Mouse (Mus musculus): Measurements from ENCODE around the gene Slc35g3. TPM values are rescaled to one million over a fixed set of nuclear protein-coding genes. Genes with fewer than 3 reads are reported as not detected.

The Slc35g3 gene
- polyA plus RNA-seq, 1 experiment from 2014 or later: 0.09 TPM

DNA sequence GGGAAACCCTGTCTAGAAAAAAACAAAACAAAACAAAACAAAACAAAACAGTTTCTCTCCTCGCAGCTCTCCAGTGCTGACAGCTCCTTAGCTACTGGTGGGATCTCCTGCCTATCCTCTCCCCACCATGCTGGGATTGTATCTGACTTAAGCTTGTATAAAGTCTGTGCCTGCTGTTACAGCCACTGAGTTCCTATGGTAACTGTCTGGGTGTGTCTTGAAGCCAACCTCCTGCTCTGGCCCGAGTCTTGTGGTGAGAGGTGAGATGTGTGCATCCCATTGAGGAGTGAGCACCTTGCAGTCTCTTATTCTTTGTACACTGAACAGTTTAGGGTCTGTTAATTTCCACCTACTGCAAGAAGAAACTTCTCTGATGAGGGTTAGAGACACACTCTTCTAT, 38.7 kb downstream of the Slc35g3 start:
- DNase-seq (ENCODE audit: low spot score): no peak
- peaks cover 2% of the 10 kb centered on the region; the same call in 1 of the 2 replicates for H3K4me1 ChIP-seq (ENCODE audit: control insufficient read depth, insufficient read depth, low read length)
- 53% methylated on average over 2 of the region's 2 CpGs for WGBS
- no peak overlapping the region for H3K27ac ChIP-seq (replicated peaks; ENCODE audit: low read depth, low read length)
- H3K9me3 ChIP-seq (ENCODE audit: control insufficient read depth, low read length): no peaks in the 10 kb centered on the region
- ATAC-seq (ENCODE audit: insufficient number of reproducible peaks, low FRiP score, low TSS enrichment, low read depth): no peak
- no peaks in the 10 kb centered on the region for H3K36me3 ChIP-seq (ENCODE audit: control insufficient read depth, insufficient read depth, low read length)
- no peak overlapping the region for H3K9ac ChIP-seq (ENCODE audit: low read length)
- no peaks in the 10 kb centered on the region for H3K27me3 ChIP-seq (ENCODE audit: control insufficient read depth, insufficient read depth, low read length)
- H3K4me3 ChIP-seq (ENCODE audit: low read depth, low read length): no peak overlapping the region
- H3K4me2 ChIP-seq (ENCODE audit: low read depth, severe bottlenecking): no peak overlapping the region

DNA sequence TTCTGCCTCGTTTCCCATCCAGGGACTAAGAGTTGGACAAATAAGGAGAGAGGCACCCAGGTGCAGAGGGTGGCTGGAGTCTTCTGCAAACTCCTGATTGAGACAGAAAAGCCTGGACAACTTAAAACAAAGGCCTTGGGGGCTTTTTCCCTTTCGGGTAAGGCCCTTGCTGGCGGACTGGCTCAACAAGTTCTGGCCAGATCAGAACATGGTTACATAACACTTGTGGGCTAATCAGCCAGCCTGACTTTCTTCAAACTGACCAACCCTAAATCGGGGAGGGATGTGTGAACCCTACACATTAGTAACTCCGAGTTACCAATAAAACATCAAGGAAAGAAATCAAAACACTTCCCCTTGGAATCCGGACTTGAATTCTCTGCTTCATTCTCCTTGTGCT, 40.9 kb downstream of the Slc35g3 start:
- DNase-seq (ENCODE audit: low spot score) (no peak), ATAC-seq (ENCODE audit: insufficient number of reproducible peaks, low FRiP score, low TSS enrichment, low read depth) (no peak)
- Histone ChIP-seq H3K27ac (replicated peaks; ENCODE audit: low read depth, low read length) (no peak overlapping the region), H3K4me1 (ENCODE audit: control insufficient read depth, insufficient read depth, low read length) (peaks cover 5% of the 10 kb centered on the region; the same call in 1 of the 2 replicates), H3K9ac (ENCODE audit: low read length) (no peak overlapping the region), H3K9me3 (ENCODE audit: control insufficient read depth, low read length) (no peaks in the 10 kb centered on the region), H3K27me3 (ENCODE audit: control insufficient read depth, insufficient read depth, low read length) (no peaks in the 10 kb centered on the region), H3K4me2 (ENCODE audit: low read depth, severe bottlenecking) (no peak overlapping the region), H3K4me3 (ENCODE audit: low read depth, low read length) (no peak overlapping the region), H3K36me3 (ENCODE audit: control insufficient read depth, insufficient read depth, low read length) (no peaks in the 10 kb centered on the region)
- WGBS: 74% methylated on average over 6 of the region's 6 CpGs

DNA sequence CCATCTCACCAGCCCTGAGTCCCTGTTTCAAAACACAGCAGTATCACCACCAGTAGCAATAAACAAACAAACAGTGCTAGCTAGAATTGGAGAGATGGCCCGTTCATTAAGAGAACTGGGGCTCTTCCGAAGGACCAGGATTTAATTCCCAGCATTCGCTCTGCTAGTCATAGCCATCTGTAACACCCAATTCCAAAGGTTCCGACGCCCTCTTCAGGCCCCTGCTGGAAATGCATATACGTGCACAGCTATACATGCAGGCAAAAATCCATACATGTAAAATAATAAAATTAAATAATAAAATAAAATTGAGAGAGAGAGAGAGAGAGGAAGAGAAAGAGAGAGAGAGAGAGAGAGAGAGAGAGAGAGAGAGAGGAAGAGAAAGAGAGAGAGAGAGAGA, 42.3 kb downstream of the Slc35g3 start:
- Histone ChIP-seq H3K36me3 (ENCODE audit: control insufficient read depth, insufficient read depth, low read length) (no peaks in the 10 kb centered on the region), H3K4me3 (ENCODE audit: low read depth, low read length) (no peak overlapping the region), H3K4me1 (ENCODE audit: control insufficient read depth, insufficient read depth, low read length) (peaks cover 8% of the 10 kb centered on the region; the same call in 1 of the 2 replicates), H3K27ac (replicated peaks; ENCODE audit: low read depth, low read length) (no peak overlapping the region), H3K27me3 (ENCODE audit: control insufficient read depth, insufficient read depth, low read length) (no peaks in the 10 kb centered on the region), H3K4me2 (ENCODE audit: low read depth, severe bottlenecking) (no peak overlapping the region), H3K9ac (ENCODE audit: low read length) (no peak overlapping the region), H3K9me3 (ENCODE audit: control insufficient read depth, low read length) (no peaks in the 10 kb centered on the region)
- 74% methylated on average over 6 of the region's 6 CpGs for WGBS
- no peak for ATAC-seq (ENCODE audit: insufficient number of reproducible peaks, low FRiP score, low TSS enrichment, low read depth)
- no peak for DNase-seq (ENCODE audit: low spot score)

- no peak for ATAC-seq (ENCODE audit: insufficient number of reproducible peaks, low FRiP score, low TSS enrichment, low read depth)
Observed at GRCm38 (mm10) chr11:69718661-69719060, 43.1 kb downstream of the Slc35g3 start.

DNA sequence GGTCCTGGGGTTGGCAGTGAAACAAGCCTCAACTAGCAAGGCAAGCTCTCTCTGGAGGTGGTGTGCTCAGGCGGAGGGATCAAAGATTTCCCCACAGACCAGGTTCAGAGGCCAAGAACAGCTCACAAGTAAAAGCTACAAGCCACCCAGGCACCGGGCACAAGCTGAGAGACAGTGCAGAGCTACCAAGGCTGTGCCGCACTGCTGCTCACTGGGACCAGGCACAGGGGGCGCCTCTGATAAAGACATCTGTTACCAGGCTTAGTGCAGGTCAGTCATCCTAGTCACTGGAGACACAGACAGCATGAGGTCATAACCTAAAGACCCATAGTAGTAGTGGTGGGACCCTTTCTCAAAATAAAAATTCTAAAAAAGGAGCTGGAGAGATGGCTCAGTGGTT, 44.8 kb downstream of the Slc35g3 start:
- Histone ChIP-seq H3K4me1 (ENCODE audit: control insufficient read depth, insufficient read depth, low read length) (peaks cover 8% of the 10 kb centered on the region; the same call in 1 of the 2 replicates), H3K4me2 (ENCODE audit: low read depth, severe bottlenecking) (no peak overlapping the region), H3K27me3 (ENCODE audit: control insufficient read depth, insufficient read depth, low read length) (no peaks in the 10 kb centered on the region), H3K9me3 (ENCODE audit: control insufficient read depth, low read length) (no peaks in the 10 kb centered on the region), H3K36me3 (ENCODE audit: control insufficient read depth, insufficient read depth, low read length) (no peaks in the 10 kb centered on the region), H3K4me3 (ENCODE audit: low read depth, low read length) (no peak overlapping the region), H3K27ac (replicated peaks; ENCODE audit: low read depth, low read length) (no peak overlapping the region), H3K9ac (ENCODE audit: low read length) (no peak overlapping the region)
- no peak for ATAC-seq (ENCODE audit: insufficient number of reproducible peaks, low FRiP score, low TSS enrichment, low read depth)
- no peak for DNase-seq (ENCODE audit: low spot score)
- WGBS: 53% methylated on average over 4 of the region's 4 CpGs

More at GRCm38 (mm10) chr11:69718661-69719060, 43.1 kb downstream of the Slc35g3 start:
- peaks cover 8% of the 10 kb centered on the region; the same call in 1 of the 2 replicates for H3K4me1 ChIP-seq (ENCODE audit: control insufficient read depth, insufficient read depth, low read length)
- 26% methylated on average over 15 of the region's 15 CpGs for WGBS
- peak; percentile 45 for DNase-seq (ENCODE audit: low spot score)
- no peak overlapping the region for H3K27ac ChIP-seq (replicated peaks; ENCODE audit: low read depth, low read length)
- H3K27me3 ChIP-seq (ENCODE audit: control insufficient read depth, insufficient read depth, low read length): no peaks in the 10 kb centered on the region
- no peak overlapping the region for H3K4me3 ChIP-seq (ENCODE audit: low read depth, low read length)
- H3K9ac ChIP-seq (ENCODE audit: low read length): no peak overlapping the region
- H3K4me2 ChIP-seq (ENCODE audit: low read depth, severe bottlenecking): no peak overlapping the region
- no peaks in the 10 kb centered on the region for H3K36me3 ChIP-seq (ENCODE audit: control insufficient read depth, insufficient read depth, low read length)
- H3K9me3 ChIP-seq (ENCODE audit: control insufficient read depth, low read length): no peaks in the 10 kb centered on the region

DNA sequence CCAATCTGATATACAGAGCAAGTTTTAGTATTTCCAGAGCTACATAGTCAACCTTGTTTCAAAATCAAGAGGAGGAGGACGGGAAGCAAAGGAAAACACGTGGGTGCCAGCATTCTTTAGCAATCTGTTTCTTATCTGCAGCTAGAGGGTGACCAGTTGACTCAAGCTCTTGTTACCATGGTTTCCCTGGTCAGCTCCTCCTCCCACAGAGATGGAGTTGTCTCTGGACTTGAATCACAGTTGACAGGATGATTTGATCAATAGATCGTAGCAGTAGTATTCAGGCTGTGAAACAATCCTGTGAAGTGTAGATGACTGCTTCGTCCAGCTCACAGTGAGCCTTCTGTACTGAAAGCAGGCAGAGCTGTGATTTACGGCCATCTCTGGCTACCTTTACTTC, 45.8 kb downstream of the Slc35g3 start:
- no peak overlapping the region for H3K4me2 ChIP-seq (ENCODE audit: low read depth, severe bottlenecking)
- DNase-seq (ENCODE audit: low spot score): peak; percentile 54
- no peak overlapping the region for H3K9ac ChIP-seq (ENCODE audit: low read length)
- H3K9me3 ChIP-seq (ENCODE audit: control insufficient read depth, low read length): no peaks in the 10 kb centered on the region
- 12% methylated on average over 5 of the region's 5 CpGs for WGBS
- H3K27me3 ChIP-seq (ENCODE audit: control insufficient read depth, insufficient read depth, low read length): no peaks in the 10 kb centered on the region
- no peaks in the 10 kb centered on the region for H3K36me3 ChIP-seq (ENCODE audit: control insufficient read depth, insufficient read depth, low read length)
- peaks cover 8% of the 10 kb centered on the region; the same call in 1 of the 2 replicates for H3K4me1 ChIP-seq (ENCODE audit: control insufficient read depth, insufficient read depth, low read length)
- ATAC-seq (ENCODE audit: insufficient number of reproducible peaks, low FRiP score, low TSS enrichment, low read depth): no peak
- peak overlapping the region; percentile 62; the same call in 1 of the 2 replicates for H3K27ac ChIP-seq (replicated peaks; ENCODE audit: low read depth, low read length)
- no peak overlapping the region for H3K4me3 ChIP-seq (ENCODE audit: low read depth, low read length)

DNA sequence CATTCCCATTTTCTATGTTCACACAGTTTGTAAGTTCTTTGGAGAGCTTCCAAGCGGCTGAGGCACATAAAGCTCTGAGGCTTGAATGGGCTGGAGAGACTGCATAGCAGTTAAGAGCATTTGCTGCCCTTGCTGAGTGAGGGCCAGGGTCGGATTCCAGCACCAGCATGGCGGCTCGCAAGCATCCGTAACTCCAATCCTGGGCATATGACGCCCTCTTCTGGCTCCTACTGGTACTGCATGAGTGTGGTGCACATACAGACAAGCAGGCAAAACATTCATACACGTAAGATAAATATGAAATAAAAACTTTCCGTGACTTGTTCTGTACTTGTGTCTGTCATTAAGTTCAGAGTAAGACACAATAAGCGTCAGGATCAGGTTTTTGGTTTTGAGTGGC, 46.3 kb downstream of the Slc35g3 start:
- H3K9ac ChIP-seq (ENCODE audit: low read length): no peak overlapping the region
- no peak for ATAC-seq (ENCODE audit: insufficient number of reproducible peaks, low FRiP score, low TSS enrichment, low read depth)
- no peaks in the 10 kb centered on the region for H3K27me3 ChIP-seq (ENCODE audit: control insufficient read depth, insufficient read depth, low read length)
- H3K27ac ChIP-seq (replicated peaks; ENCODE audit: low read depth, low read length): peak overlapping the region; percentile 62; the same call in 1 of the 2 replicates
- WGBS: 55% methylated on average over 9 of the region's 9 CpGs
- no peak overlapping the region for H3K4me3 ChIP-seq (ENCODE audit: low read depth, low read length)
- no peaks in the 10 kb centered on the region for H3K36me3 ChIP-seq (ENCODE audit: control insufficient read depth, insufficient read depth, low read length)
- peaks cover 8% of the 10 kb centered on the region; the same call in 1 of the 2 replicates for H3K4me1 ChIP-seq (ENCODE audit: control insufficient read depth, insufficient read depth, low read length)
- DNase-seq (ENCODE audit: low spot score): peak; percentile 75
- no peak overlapping the region for H3K4me2 ChIP-seq (ENCODE audit: low read depth, severe bottlenecking)
- no peaks in the 10 kb centered on the region for H3K9me3 ChIP-seq (ENCODE audit: control insufficient read depth, low read length)

DNA sequence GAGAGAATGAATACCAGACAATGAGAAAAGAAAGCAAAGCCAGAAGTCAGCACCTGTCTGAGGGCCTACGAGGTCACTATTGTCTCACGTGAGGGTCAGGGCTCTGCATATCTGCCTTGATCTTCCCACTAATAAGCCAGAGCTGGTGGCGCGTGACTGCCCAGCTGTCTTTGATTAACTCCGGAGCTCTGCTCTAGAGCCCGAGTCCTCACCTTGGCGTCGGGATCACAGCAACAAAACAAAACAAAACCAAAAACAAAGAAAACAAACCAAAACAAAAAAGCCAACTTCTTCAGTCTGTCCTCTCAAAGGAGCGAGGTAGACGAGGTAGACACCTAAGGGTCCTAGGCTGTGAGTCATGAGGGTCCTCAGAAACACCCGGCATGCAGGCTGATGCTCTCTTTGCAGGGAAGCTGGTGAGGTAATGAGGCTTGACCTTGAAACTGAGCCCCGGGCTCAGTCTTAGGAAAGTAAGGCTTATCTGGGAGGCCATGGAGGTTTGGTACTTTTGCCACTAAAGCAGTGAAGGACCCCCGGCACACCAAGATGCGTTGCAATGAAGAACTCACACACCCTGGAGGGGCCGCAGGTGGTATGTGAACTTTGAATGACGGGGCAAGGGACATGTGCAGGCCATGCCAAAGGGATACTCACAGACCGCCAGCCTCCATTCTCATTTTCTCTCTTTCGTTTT, 47.0 kb downstream of the Slc35g3 start:
- Histone ChIP-seq H3K27ac (replicated peaks; ENCODE audit: low read depth, low read length) (peak overlapping the region; percentile 66), H3K4me2 (ENCODE audit: low read depth, severe bottlenecking) (no peak overlapping the region), H3K4me3 (ENCODE audit: low read depth, low read length) (no peak overlapping the region), H3K9ac (ENCODE audit: low read length) (no peak overlapping the region), H3K4me1 (ENCODE audit: control insufficient read depth, insufficient read depth, low read length) (peaks cover 8% of the 10 kb centered on the region; the same call in 1 of the 2 replicates), H3K36me3 (ENCODE audit: control insufficient read depth, insufficient read depth, low read length) (no peaks in the 10 kb centered on the region), H3K9me3 (ENCODE audit: control insufficient read depth, low read length) (no peaks in the 10 kb centered on the region), H3K27me3 (ENCODE audit: control insufficient read depth, insufficient read depth, low read length) (no peaks in the 10 kb centered on the region)
- peak; percentile 80 for DNase-seq (ENCODE audit: low spot score)
- WGBS: 41% methylated on average over 18 of the region's 18 CpGs
- no peak for ATAC-seq (ENCODE audit: insufficient number of reproducible peaks, low FRiP score, low TSS enrichment, low read depth)
